Mouse (Mus musculus): ENCODE measurements at regions not wholly inside any gene's neighbourhood (a gene's known extent, or its start where the extent isn't known, plus 50 kb on each side); places are given as distances from the start of the nearest gene placed in this dataset.
A peak's percentile ranks its signal among the peaks of the same experiment; 100 is the strongest.

GRCm38 (mm10) chr12:73830122-73830521 is 71.1 kb upstream of the Hif1a start:
- 72% methylated on average over 7 of the region's 7 CpGs for WGBS
- H3K36me3 ChIP-seq, result no peaks in the 10 kb centered on the region
- no peak overlapping the region for H3K27ac ChIP-seq
- no peaks in the 10 kb centered on the region for H3K27me3 ChIP-seq (ENCODE audit: insufficient read depth, poor library complexity, severe bottlenecking)
- peaks cover 13% of the 10 kb centered on the region for H3K4me1 ChIP-seq (replicated peaks)
- no peak overlapping the region for H3K4me3 ChIP-seq
- no peaks in the 10 kb centered on the region for H3K9me3 ChIP-seq
- DNase-seq (ENCODE audit: low spot score), result no peak

- 84% methylated on average over 10 of the region's 10 CpGs for WGBS
- no peak for DNase-seq (ENCODE audit: low spot score)
- Histone ChIP-seq H3K9me3 (no peaks in the 10 kb centered on the region), H3K4me3 (no peak overlapping the region), H3K27ac (peak overlapping the region; percentile 29; the same call in 1 of the 2 replicates), H3K27me3 (ENCODE audit: insufficient read depth, poor library complexity, severe bottlenecking) (no peaks in the 10 kb centered on the region), H3K36me3 (no peaks in the 10 kb centered on the region), H3K4me1 (replicated peaks) (peaks cover 13% of the 10 kb centered on the region)
Observed at GRCm38 (mm10) chr12:73830551-73831203, 70.5 kb upstream of the Hif1a start.

- DNase-seq (ENCODE audit: low spot score), result peak; percentile 14
- no peak overlapping the region for H3K4me3 ChIP-seq
- H3K4me1 ChIP-seq (replicated peaks), result peaks cover 13% of the 10 kb centered on the region
- H3K36me3 ChIP-seq, result no peaks in the 10 kb centered on the region
- H3K27me3 ChIP-seq (ENCODE audit: insufficient read depth, poor library complexity, severe bottlenecking), result no peaks in the 10 kb centered on the region
- no peak overlapping the region for H3K27ac ChIP-seq
- no peaks in the 10 kb centered on the region for H3K9me3 ChIP-seq
- WGBS, result 62% methylated on average over 7 of the region's 7 CpGs
Observed at GRCm38 (mm10) chr12:73831204-73831595, 70.0 kb upstream of the Hif1a start.

GRCm38 (mm10) chr12:73831637-73832385 is 69.4 kb upstream of the Hif1a start:
- 91% methylated on average over 10 of the region's 10 CpGs for WGBS
- no peak overlapping the region for H3K4me3 ChIP-seq

GRCm38 (mm10) chr12:73832789-73833188 is 68.4 kb upstream of the Hif1a start:
- 92% methylated on average over 3 of the region's 3 CpGs for WGBS
- Histone ChIP-seq H3K27ac (no peak overlapping the region), H3K4me3 (no peak overlapping the region), H3K27me3 (ENCODE audit: insufficient read depth, poor library complexity, severe bottlenecking) (no peaks in the 10 kb centered on the region), H3K4me1 (replicated peaks) (peaks cover 13% of the 10 kb centered on the region), H3K36me3 (no peaks in the 10 kb centered on the region), H3K9me3 (no peaks in the 10 kb centered on the region)
- DNase-seq (ENCODE audit: low spot score), result no peak

More at GRCm38 (mm10) chr12:73831637-73832385, 69.4 kb upstream of the Hif1a start:
- H3K36me3 ChIP-seq, result no peaks in the 10 kb centered on the region
- H3K27me3 ChIP-seq (ENCODE audit: insufficient read depth, poor library complexity, severe bottlenecking), result no peaks in the 10 kb centered on the region
- peaks cover 13% of the 10 kb centered on the region for H3K4me1 ChIP-seq (replicated peaks)
- DNase-seq (ENCODE audit: low spot score), result no peak
- H3K9me3 ChIP-seq, result no peaks in the 10 kb centered on the region
- H3K27ac ChIP-seq, result no peak overlapping the region

- no peaks in the 10 kb centered on the region for H3K27me3 ChIP-seq (ENCODE audit: insufficient read depth, poor library complexity, severe bottlenecking)
- no peak for DNase-seq (ENCODE audit: low spot score)
- H3K4me1 ChIP-seq (replicated peaks), result peaks cover 2% of the 10 kb centered on the region; the same call in 1 of the 2 replicates
- no peak overlapping the region for H3K4me3 ChIP-seq
- no peaks in the 10 kb centered on the region for H3K36me3 ChIP-seq
- H3K27ac ChIP-seq, result no peak overlapping the region
- no peaks in the 10 kb centered on the region for H3K9me3 ChIP-seq
Observed at GRCm38 (mm10) chr12:73836132-73836531, 65.0 kb upstream of the Hif1a start.

- no peaks in the 10 kb centered on the region for H3K27me3 ChIP-seq (ENCODE audit: insufficient read depth, poor library complexity, severe bottlenecking)
- no peak for DNase-seq (ENCODE audit: low spot score)
- 85% methylated on average over 1 of the region's 1 CpGs for WGBS
Observed at GRCm38 (mm10) chr12:73837036-73837435, 64.1 kb upstream of the Hif1a start.

GRCm38 (mm10) chr12:73837921-73838320 is 63.3 kb upstream of the Hif1a start:
- no peak overlapping the region for H3K27ac ChIP-seq
- no peaks in the 10 kb centered on the region for H3K9me3 ChIP-seq
- 94% methylated on average over 2 of the region's 2 CpGs for WGBS
- DNase-seq (ENCODE audit: low spot score), result no peak
- no peaks in the 10 kb centered on the region for H3K27me3 ChIP-seq (ENCODE audit: insufficient read depth, poor library complexity, severe bottlenecking)
- no peaks in the 10 kb centered on the region for H3K4me1 ChIP-seq (replicated peaks)
- no peaks in the 10 kb centered on the region for H3K36me3 ChIP-seq
- no peak overlapping the region for H3K4me3 ChIP-seq

More at GRCm38 (mm10) chr12:73837036-73837435, 64.1 kb upstream of the Hif1a start:
- H3K27ac ChIP-seq, result no peak overlapping the region
- H3K36me3 ChIP-seq, result no peaks in the 10 kb centered on the region
- no peaks in the 10 kb centered on the region for H3K9me3 ChIP-seq
- no peak overlapping the region for H3K4me3 ChIP-seq
- no peaks in the 10 kb centered on the region for H3K4me1 ChIP-seq (replicated peaks)

GRCm38 (mm10) chr12:73838330-73838729 is 62.8 kb upstream of the Hif1a start:
- Histone ChIP-seq H3K27ac (no peak overlapping the region), H3K36me3 (no peaks in the 10 kb centered on the region), H3K4me1 (replicated peaks) (no peaks in the 10 kb centered on the region), H3K4me3 (no peak overlapping the region), H3K9me3 (no peaks in the 10 kb centered on the region), H3K27me3 (ENCODE audit: insufficient read depth, poor library complexity, severe bottlenecking) (no peaks in the 10 kb centered on the region)
- DNase-seq (ENCODE audit: low spot score), result no peak
- 91% methylated on average over 10 of the region's 10 CpGs for WGBS

GRCm38 (mm10) chr12:73842000-73842675 is 59.0 kb upstream of the Hif1a start:
- no peaks in the 10 kb centered on the region for H3K27me3 ChIP-seq (ENCODE audit: insufficient read depth, poor library complexity, severe bottlenecking)
- H3K4me1 ChIP-seq (replicated peaks), result no peaks in the 10 kb centered on the region
- H3K9me3 ChIP-seq, result no peaks in the 10 kb centered on the region
- no peak overlapping the region for H3K4me3 ChIP-seq
- WGBS, result 79% methylated on average over 9 of the region's 9 CpGs
- no peak for DNase-seq (ENCODE audit: low spot score)
- H3K27ac ChIP-seq, result no peak overlapping the region
- no peaks in the 10 kb centered on the region for H3K36me3 ChIP-seq

- Histone ChIP-seq H3K4me3 (no peak overlapping the region), H3K27me3 (ENCODE audit: insufficient read depth, poor library complexity, severe bottlenecking) (no peaks in the 10 kb centered on the region), H3K4me1 (replicated peaks) (no peaks in the 10 kb centered on the region), H3K27ac (no peak overlapping the region), H3K9me3 (no peaks in the 10 kb centered on the region), H3K36me3 (no peaks in the 10 kb centered on the region)
- WGBS, result 82% methylated on average over 3 of the region's 3 CpGs
- DNase-seq (ENCODE audit: low spot score), result no peak
Observed at GRCm38 (mm10) chr12:73844782-73845181, 56.4 kb upstream of the Hif1a start.

GRCm38 (mm10) chr12:73846672-73847071 is 54.5 kb upstream of the Hif1a start:
- Histone ChIP-seq H3K27ac (no peak overlapping the region), H3K4me3 (no peak overlapping the region), H3K27me3 (ENCODE audit: insufficient read depth, poor library complexity, severe bottlenecking) (no peaks in the 10 kb centered on the region), H3K4me1 (replicated peaks) (no peaks in the 10 kb centered on the region), H3K9me3 (no peaks in the 10 kb centered on the region), H3K36me3 (no peaks in the 10 kb centered on the region)
- DNase-seq (ENCODE audit: low spot score), result no peak
- WGBS, result 84% methylated on average over 10 of the region's 10 CpGs

- Histone ChIP-seq H3K36me3 (no peaks in the 10 kb centered on the region), H3K27me3 (ENCODE audit: insufficient read depth, poor library complexity, severe bottlenecking) (no peaks in the 10 kb centered on the region), H3K27ac (no peak overlapping the region), H3K4me3 (no peak overlapping the region), H3K4me1 (replicated peaks) (no peaks in the 10 kb centered on the region), H3K9me3 (no peaks in the 10 kb centered on the region)
- no peak for DNase-seq (ENCODE audit: low spot score)
- WGBS, result 93% methylated on average over 10 of the region's 10 CpGs
Observed at GRCm38 (mm10) chr12:73847336-73847735, 53.8 kb upstream of the Hif1a start.
